Mouse (Mus musculus): ENCODE results near the gene Gna14. TPM values are rescaled to one million over a fixed set of nuclear protein-coding genes. Genes with fewer than 3 reads are reported as not detected.

Gna14 gene
- polyA plus RNA-seq, 1 experiment from 2014 or later = 9.2 TPM

- no peaks in the 10 kb centered on the region for H3K9me3 ChIP-seq (ENCODE audit: control insufficient read depth, low read length)
- no peak overlapping the region for H3K9ac ChIP-seq (ENCODE audit: low read depth, low read length)
- H3K27ac ChIP-seq (ENCODE audit: low read depth, low read length) = no peak overlapping the region
- no peaks in the 10 kb centered on the region for H3K36me3 ChIP-seq (ENCODE audit: control insufficient read depth, insufficient read depth, low read length)
- ATAC-seq (ENCODE audit: low FRiP score, low TSS enrichment) = no peak
- no peak overlapping the region for H3K4me3 ChIP-seq (ENCODE audit: low read length)
- 84% methylated on average over 2 of the region's 2 CpGs for WGBS
- no peak overlapping the region for H3K4me2 ChIP-seq (replicated peaks; ENCODE audit: low read depth, low read length)
- H3K4me1 ChIP-seq (ENCODE audit: control insufficient read depth, insufficient read depth, low read length) = no peaks in the 10 kb centered on the region
- no peaks in the 10 kb centered on the region for H3K27me3 ChIP-seq (ENCODE audit: control insufficient read depth, insufficient read depth, low read length)
Observed at GRCm38 (mm10) chr19:16538416-16538815, 102.9 kb downstream of the Gna14 start.

DNA sequence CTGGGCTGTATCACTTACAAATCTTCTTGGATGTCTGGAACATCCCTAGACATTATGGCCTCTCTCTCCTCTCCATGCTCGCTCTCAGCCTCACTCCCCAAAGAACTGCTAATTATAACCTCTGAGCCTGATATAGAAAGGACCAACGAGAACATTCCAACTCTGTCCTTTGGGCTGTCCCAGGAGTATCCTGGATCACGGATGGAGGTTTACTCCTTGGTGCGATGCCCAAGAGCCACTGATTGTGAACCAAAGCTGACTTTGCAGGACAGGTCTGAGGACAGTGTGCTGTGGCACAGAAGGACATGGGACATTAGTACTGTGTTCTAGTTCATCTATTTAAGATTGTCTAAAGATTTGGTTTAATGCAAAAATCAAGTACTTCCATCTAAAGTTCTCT, 108.1 kb downstream of the Gna14 start:
- H3K36me3 ChIP-seq (ENCODE audit: control insufficient read depth, insufficient read depth, low read length) = no peaks in the 10 kb centered on the region
- 85% methylated on average over 4 of the region's 4 CpGs for WGBS
- no peak for ATAC-seq (ENCODE audit: low FRiP score, low TSS enrichment)
- H3K4me2 ChIP-seq (replicated peaks; ENCODE audit: low read depth, low read length) = no peak overlapping the region
- H3K4me1 ChIP-seq (ENCODE audit: control insufficient read depth, insufficient read depth, low read length) = no peaks in the 10 kb centered on the region
- H3K4me3 ChIP-seq (ENCODE audit: low read length) = no peak overlapping the region
- no peak overlapping the region for H3K27ac ChIP-seq (ENCODE audit: low read depth, low read length)
- no peaks in the 10 kb centered on the region for H3K27me3 ChIP-seq (ENCODE audit: control insufficient read depth, insufficient read depth, low read length)
- no peak overlapping the region for H3K9ac ChIP-seq (ENCODE audit: low read depth, low read length)
- H3K9me3 ChIP-seq (ENCODE audit: control insufficient read depth, low read length) = no peaks in the 10 kb centered on the region

DNA sequence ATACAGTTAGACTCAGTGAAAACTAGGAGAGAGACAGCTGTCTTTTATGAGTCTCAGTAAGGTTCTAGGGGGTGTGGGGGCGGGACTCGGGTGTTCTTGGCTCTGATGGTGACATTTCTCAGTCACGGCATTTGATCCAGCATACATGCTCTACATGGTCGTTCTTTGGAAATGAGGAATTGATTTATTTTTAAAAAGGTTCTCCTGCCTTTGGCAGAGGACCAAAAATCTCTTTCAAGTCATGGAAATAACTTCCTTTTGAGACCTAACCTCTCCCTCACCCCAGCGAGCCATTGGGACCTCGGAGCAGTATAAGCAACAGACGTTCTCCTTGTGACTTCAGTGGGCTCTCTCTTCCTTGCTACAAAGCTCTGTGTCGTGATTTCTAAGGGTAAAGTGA, 121.4 kb downstream of the Gna14 start:
- H3K36me3 ChIP-seq (ENCODE audit: control insufficient read depth, insufficient read depth, low read length) = no peaks in the 10 kb centered on the region
- no peak for ATAC-seq (ENCODE audit: low FRiP score, low TSS enrichment)
- H3K27ac ChIP-seq (ENCODE audit: low read depth, low read length) = no peak overlapping the region
- no peak overlapping the region for H3K4me3 ChIP-seq (ENCODE audit: low read length)
- no peaks in the 10 kb centered on the region for H3K9me3 ChIP-seq (ENCODE audit: control insufficient read depth, low read length)
- WGBS = 50% methylated on average over 8 of the region's 8 CpGs
- H3K27me3 ChIP-seq (ENCODE audit: control insufficient read depth, insufficient read depth, low read length) = no peaks in the 10 kb centered on the region
- no peak overlapping the region for H3K9ac ChIP-seq (ENCODE audit: low read depth, low read length)
- no peaks in the 10 kb centered on the region for H3K4me1 ChIP-seq (ENCODE audit: control insufficient read depth, insufficient read depth, low read length)
- H3K4me2 ChIP-seq (replicated peaks; ENCODE audit: low read depth, low read length) = no peak overlapping the region

- no peak overlapping the region for H3K4me3 ChIP-seq (ENCODE audit: low read length)
- H3K9ac ChIP-seq (ENCODE audit: low read depth, low read length) = no peak overlapping the region
- no peaks in the 10 kb centered on the region for H3K4me1 ChIP-seq (ENCODE audit: control insufficient read depth, insufficient read depth, low read length)
- H3K9me3 ChIP-seq (ENCODE audit: control insufficient read depth, low read length) = no peaks in the 10 kb centered on the region
- 74% methylated on average over 5 of the region's 5 CpGs for WGBS
- no peaks in the 10 kb centered on the region for H3K27me3 ChIP-seq (ENCODE audit: control insufficient read depth, insufficient read depth, low read length)
- H3K36me3 ChIP-seq (ENCODE audit: control insufficient read depth, insufficient read depth, low read length) = no peaks in the 10 kb centered on the region
- no peak overlapping the region for H3K4me2 ChIP-seq (replicated peaks; ENCODE audit: low read depth, low read length)
- no peak for ATAC-seq (ENCODE audit: low FRiP score, low TSS enrichment)
- no peak overlapping the region; the same call in 1 of the 2 replicates for H3K27ac ChIP-seq (ENCODE audit: low read depth, low read length)
Observed at GRCm38 (mm10) chr19:16557971-16558370, 122.4 kb downstream of the Gna14 start.

DNA sequence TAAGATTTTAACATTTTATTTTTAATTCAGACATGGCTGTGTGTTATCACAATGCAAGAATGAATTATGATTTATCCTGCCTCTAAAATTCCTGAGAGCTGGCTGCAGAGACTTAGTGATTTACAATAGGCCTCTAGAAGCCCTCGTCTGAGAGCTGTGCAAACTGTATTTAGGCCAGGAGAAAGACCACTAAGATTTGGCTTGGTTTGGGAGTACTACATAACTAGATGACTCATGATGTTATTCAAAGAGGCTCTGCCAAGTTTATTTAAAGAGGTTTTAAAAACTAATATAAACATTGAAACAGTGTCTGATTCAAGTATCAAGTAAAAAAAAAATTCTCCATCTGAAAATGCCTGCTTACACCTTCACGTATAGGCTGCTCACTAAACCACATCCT, 123.0 kb downstream of the Gna14 start:
- H3K36me3 ChIP-seq (ENCODE audit: control insufficient read depth, insufficient read depth, low read length) = no peaks in the 10 kb centered on the region
- no peaks in the 10 kb centered on the region for H3K4me1 ChIP-seq (ENCODE audit: control insufficient read depth, insufficient read depth, low read length)
- no peak; the same call in 1 of the 2 replicates for ATAC-seq (ENCODE audit: low FRiP score, low TSS enrichment)
- H3K9me3 ChIP-seq (ENCODE audit: control insufficient read depth, low read length) = no peaks in the 10 kb centered on the region
- H3K4me2 ChIP-seq (replicated peaks; ENCODE audit: low read depth, low read length) = no peak overlapping the region
- no peak overlapping the region for H3K9ac ChIP-seq (ENCODE audit: low read depth, low read length)
- no peaks in the 10 kb centered on the region for H3K27me3 ChIP-seq (ENCODE audit: control insufficient read depth, insufficient read depth, low read length)
- H3K4me3 ChIP-seq (ENCODE audit: low read length) = no peak overlapping the region
- 40% methylated on average over 2 of the region's 2 CpGs for WGBS
- 0 out of 2 replicates have a peak overlapping the region, but pooled peaks have one; percentile 13 for H3K27ac ChIP-seq (ENCODE audit: low read depth, low read length)

- ATAC-seq (ENCODE audit: low FRiP score, low TSS enrichment) = no peak
- Histone ChIP-seq H3K9ac (ENCODE audit: low read depth, low read length) (no peak overlapping the region), H3K4me2 (replicated peaks; ENCODE audit: low read depth, low read length) (no peak overlapping the region), H3K4me3 (ENCODE audit: low read length) (no peak overlapping the region), H3K27ac (ENCODE audit: low read depth, low read length) (no peak overlapping the region), H3K9me3 (ENCODE audit: control insufficient read depth, low read length) (no peaks in the 10 kb centered on the region), H3K4me1 (ENCODE audit: control insufficient read depth, insufficient read depth, low read length) (no peaks in the 10 kb centered on the region), H3K27me3 (ENCODE audit: control insufficient read depth, insufficient read depth, low read length) (no peaks in the 10 kb centered on the region), H3K36me3 (ENCODE audit: control insufficient read depth, insufficient read depth, low read length) (no peaks in the 10 kb centered on the region)
- 58% methylated on average over 9 of the region's 9 CpGs for WGBS
Observed at GRCm38 (mm10) chr19:16559243-16559896, 123.8 kb downstream of the Gna14 start.

DNA sequence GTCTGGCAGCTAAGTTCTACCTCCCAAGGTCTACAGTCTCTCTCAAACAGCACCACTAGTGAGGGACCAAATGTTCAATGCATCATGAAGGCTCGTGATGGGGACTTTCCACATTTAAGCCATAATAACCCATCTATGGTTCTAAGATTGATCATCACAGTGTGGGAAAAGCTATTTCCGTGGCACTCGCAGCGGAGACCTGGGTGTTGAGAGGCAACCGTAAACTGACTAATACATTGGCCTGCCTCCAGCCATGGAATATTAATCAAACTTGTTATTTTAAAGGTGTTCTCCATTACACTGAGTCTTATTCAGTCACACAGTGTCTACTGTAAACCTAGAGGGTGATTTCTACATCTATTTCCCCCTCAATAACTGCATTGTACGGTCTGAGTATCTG, 127.1 kb downstream of the Gna14 start:
- Histone ChIP-seq H3K9me3 (ENCODE audit: control insufficient read depth, low read length) (no peaks in the 10 kb centered on the region), H3K9ac (ENCODE audit: low read depth, low read length) (no peak overlapping the region), H3K4me3 (ENCODE audit: low read length) (no peak overlapping the region), H3K4me1 (ENCODE audit: control insufficient read depth, insufficient read depth, low read length) (no peaks in the 10 kb centered on the region), H3K4me2 (replicated peaks; ENCODE audit: low read depth, low read length) (no peak overlapping the region), H3K36me3 (ENCODE audit: control insufficient read depth, insufficient read depth, low read length) (no peaks in the 10 kb centered on the region), H3K27me3 (ENCODE audit: control insufficient read depth, insufficient read depth, low read length) (no peaks in the 10 kb centered on the region), H3K27ac (ENCODE audit: low read depth, low read length) (no peak overlapping the region)
- 74% methylated on average over 6 of the region's 6 CpGs for WGBS
- no peak for ATAC-seq (ENCODE audit: low FRiP score, low TSS enrichment)

GRCm38 (mm10) chr19:16576790-16577189, 141.2 kb downstream of the Gna14 start:
- H3K4me1 ChIP-seq (ENCODE audit: control insufficient read depth, insufficient read depth, low read length) = no peaks in the 10 kb centered on the region
- H3K9ac ChIP-seq (ENCODE audit: low read depth, low read length) = no peak overlapping the region
- H3K36me3 ChIP-seq (ENCODE audit: control insufficient read depth, insufficient read depth, low read length) = no peaks in the 10 kb centered on the region
- 87% methylated on average over 6 of the region's 6 CpGs for WGBS
- H3K4me2 ChIP-seq (replicated peaks; ENCODE audit: low read depth, low read length) = no peak overlapping the region
- H3K27me3 ChIP-seq (ENCODE audit: control insufficient read depth, insufficient read depth, low read length) = no peaks in the 10 kb centered on the region
- H3K27ac ChIP-seq (ENCODE audit: low read depth, low read length) = no peak overlapping the region
- no peak for ATAC-seq (ENCODE audit: low FRiP score, low TSS enrichment)
- no peaks in the 10 kb centered on the region for H3K9me3 ChIP-seq (ENCODE audit: control insufficient read depth, low read length)
- no peak overlapping the region for H3K4me3 ChIP-seq (ENCODE audit: low read length)

DNA sequence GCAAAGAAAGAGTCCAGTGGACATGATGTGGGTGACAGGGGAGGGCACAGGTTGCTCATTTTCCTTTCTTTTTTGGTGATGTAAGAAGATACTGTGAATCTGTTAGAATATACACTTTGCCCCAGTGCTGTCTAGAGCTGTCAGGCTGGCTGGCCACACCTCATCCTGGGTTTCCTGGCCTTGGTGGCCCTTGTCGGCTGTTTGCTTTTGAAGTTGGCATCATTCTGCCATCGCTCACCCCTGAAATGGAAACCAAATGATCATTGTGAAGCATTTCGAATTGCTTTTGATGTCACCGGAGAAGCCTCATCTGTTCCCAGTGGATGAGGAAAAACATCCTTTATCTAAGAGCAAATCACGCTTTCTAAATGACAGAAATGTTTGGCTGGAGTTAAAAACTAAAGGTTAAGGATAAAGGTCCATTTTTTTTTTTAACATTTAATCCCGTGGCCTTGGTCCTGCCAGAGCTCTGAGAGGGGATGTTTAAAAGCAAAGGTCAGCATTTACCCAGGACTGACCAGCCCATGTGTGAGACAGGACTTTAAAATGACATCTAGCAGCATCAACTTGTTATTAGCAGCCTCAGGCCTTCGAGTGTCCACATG, 144.2 kb downstream of the Gna14 start:
- H3K4me2 ChIP-seq (replicated peaks; ENCODE audit: low read depth, low read length) = no peak overlapping the region
- H3K36me3 ChIP-seq (ENCODE audit: control insufficient read depth, insufficient read depth, low read length) = no peaks in the 10 kb centered on the region
- H3K9ac ChIP-seq (ENCODE audit: low read depth, low read length) = no peak overlapping the region
- H3K27ac ChIP-seq (ENCODE audit: low read depth, low read length) = no peak overlapping the region
- H3K27me3 ChIP-seq (ENCODE audit: control insufficient read depth, insufficient read depth, low read length) = no peaks in the 10 kb centered on the region
- no peaks in the 10 kb centered on the region for H3K9me3 ChIP-seq (ENCODE audit: control insufficient read depth, low read length)
- no peak overlapping the region for H3K4me3 ChIP-seq (ENCODE audit: low read length)
- H3K4me1 ChIP-seq (ENCODE audit: control insufficient read depth, insufficient read depth, low read length) = no peaks in the 10 kb centered on the region
- 58% methylated on average over 7 of the region's 7 CpGs for WGBS
- ATAC-seq (ENCODE audit: low FRiP score, low TSS enrichment) = no peak

Measured in kidney, embryonic 14.5 days (tissue).